Mouse (Mus musculus): ENCODE measurements around the gene Emc4.

DNA sequence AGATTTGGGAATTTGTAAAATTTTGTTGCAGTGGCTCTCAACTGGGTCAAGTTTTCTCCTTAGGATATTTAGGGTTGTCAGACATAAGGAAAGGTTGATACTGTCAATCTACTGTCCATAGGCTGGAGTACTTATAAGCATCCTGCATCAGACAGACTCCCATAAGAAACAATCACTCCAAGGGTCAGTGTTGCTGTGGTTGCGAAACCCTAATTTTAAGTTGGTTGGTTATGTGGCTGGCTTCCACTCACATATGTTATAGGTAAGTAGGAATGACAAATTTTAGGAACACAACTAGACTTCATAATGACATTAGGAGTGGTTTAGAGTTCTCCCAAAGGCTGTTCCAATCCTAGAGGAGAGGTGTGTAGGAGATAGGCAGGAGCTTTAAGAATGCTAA is 13.4 kb upstream of the Emc4 start:
- TF ChIP-seq CTCF (IDR thresholded peaks at IDR 0.05; ENCODE audit: low read depth) (no peak), EP300 (IDR thresholded peaks at IDR 0.05; ENCODE audit: low read depth) (no peak)
